Mouse (Mus musculus): ENCODE data around the gene Kif6.

DNA sequence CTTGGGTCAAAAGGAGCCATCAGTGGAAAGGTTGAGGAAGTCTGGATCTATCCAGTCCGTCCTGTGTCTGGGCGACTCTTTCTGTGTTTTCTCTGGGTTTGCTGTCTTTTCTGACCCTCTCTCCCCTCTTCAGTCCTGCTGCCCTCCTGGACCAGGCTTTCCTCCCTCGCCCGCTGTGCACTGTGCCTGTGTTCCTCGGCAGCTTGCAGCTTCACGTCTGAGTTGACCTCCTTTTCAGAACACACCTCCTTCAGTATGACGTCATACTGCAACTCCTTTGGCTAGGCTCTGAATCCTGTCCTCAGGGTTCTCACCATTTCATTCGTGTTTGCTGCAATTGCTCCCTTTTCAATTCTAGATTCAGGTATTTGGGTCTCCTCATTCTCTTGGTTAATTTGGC is 18.1 kb downstream of the Kif6 start:
- TF ChIP-seq POLR2A (IDR thresholded peaks at IDR 0.05; ENCODE audit: low read depth, low read length): no peak
- no peak for TF ChIP-seq CTCF (IDR thresholded peaks at IDR 0.05; ENCODE audit: extremely low read depth, insufficient read length, insufficient replicate concordance, low read depth, low read length)
